In the genomic region with DNA sequence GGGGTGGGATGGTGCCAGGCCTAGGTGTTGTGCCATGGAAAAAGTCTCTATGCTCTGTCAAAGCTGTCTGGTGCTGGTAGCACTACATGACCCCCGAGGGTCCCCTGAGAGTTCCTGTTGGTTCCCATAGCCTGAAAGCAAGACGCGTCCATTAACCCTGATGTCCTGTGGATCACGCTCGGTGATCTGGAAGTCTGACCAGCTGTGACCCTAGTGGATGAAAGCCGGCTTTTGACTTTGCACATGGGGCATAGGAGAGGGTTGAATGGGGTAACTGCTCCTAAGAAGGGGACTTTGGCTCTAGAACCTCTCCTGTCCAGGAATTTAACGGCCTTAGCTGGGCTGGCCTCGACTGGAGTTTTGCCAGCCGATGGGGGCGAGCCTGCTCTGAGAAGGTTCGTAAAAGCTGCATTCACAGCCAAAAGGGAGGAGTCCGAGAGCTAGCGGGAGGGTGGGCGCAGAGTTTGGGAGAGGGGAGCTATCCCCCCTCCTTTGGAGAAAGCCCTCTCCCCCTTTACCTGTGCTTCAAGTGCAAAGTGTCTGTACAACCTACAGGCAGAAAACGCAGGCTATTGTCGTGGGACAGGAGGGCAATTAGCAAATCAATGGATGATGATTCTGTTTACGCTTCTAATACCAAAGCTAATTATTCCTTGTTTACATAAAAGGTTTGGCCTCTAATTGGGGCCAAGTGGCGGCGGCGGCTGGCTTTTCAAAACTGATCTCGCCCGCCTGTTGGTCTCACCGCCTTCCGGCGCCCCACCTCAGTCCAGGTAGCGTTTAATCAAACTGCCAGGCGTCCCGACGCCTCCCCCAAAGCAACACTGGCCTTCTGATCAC, we compare ENCODE assay signal across 8 mouse cellular contexts. TPM values are rescaled to one million over a fixed set of nuclear protein-coding genes. Genes with fewer than 3 reads are reported as not detected.
A peak's percentile ranks its signal among the peaks of the same experiment; 100 is the strongest.
DNase-seq lines count a peak whose midpoint lies in the region; ATAC-seq and TF ChIP-seq lines count a peak whose summit lies in the region.

No protein-coding gene starts in this region.

- no peaks in the 10 kb centered on the region for H3K9me3 ChIP-seq in embryonic facial prominence, embryonic 11.5 days (replicated peaks; ENCODE audit: control insufficient read depth, low read length)
- H3K9me3 ChIP-seq in intestine, postnatal 0 days (ENCODE audit: control insufficient read depth) = peaks cover 3% of the 10 kb centered on the region; the same call in 1 of the 2 replicates
- H3K9me3 ChIP-seq in neural tube, embryonic 13.5 days = no peaks in the 10 kb centered on the region

- peaks cover 57% of the 10 kb centered on the region for H3K27me3 ChIP-seq in embryonic facial prominence, embryonic 11.5 days (ENCODE audit: control insufficient read depth, insufficient read depth, low read length)
- H3K27me3 ChIP-seq in intestine, postnatal 0 days (replicated peaks; ENCODE audit: control insufficient read depth, insufficient read depth, low read length) = peaks cover 58% of the 10 kb centered on the region
- H3K27me3 ChIP-seq in neural tube, embryonic 13.5 days = peaks cover 48% of the 10 kb centered on the region

- H3K36me3 ChIP-seq in embryonic facial prominence, embryonic 11.5 days (replicated peaks; ENCODE audit: control insufficient read depth, insufficient read depth, low read depth, low read length) = no peaks in the 10 kb centered on the region
- H3K36me3 ChIP-seq in intestine, postnatal 0 days (ENCODE audit: control insufficient read depth, insufficient read depth) = no peaks in the 10 kb centered on the region
- no peaks in the 10 kb centered on the region for H3K36me3 ChIP-seq in neural tube, embryonic 13.5 days

- H3K27ac ChIP-seq in layer of hippocampus, adult 2 months = peak overlapping the region; percentile 36; the same call in 1 of the 2 replicates
- H3K27ac ChIP-seq in embryonic facial prominence, embryonic 11.5 days (replicated peaks; ENCODE audit: low read depth, low read length) = no peak overlapping the region; the same call in 1 of the 2 replicates
- H3K27ac ChIP-seq in intestine, postnatal 0 days (ENCODE audit: low read depth, low read length) = no peak overlapping the region
- peak overlapping the region; percentile 85 for H3K27ac ChIP-seq in neural tube, embryonic 13.5 days (replicated peaks)

- peak overlapping the region; percentile 56; the same call in 1 of the 2 replicates for H3K9ac ChIP-seq in embryonic facial prominence, embryonic 11.5 days (replicated peaks; ENCODE audit: low read length)
- H3K9ac ChIP-seq in intestine, postnatal 0 days (ENCODE audit: low read depth, low read length) = no peak overlapping the region
- H3K9ac ChIP-seq in neural tube, embryonic 13.5 days = peak overlapping the region; percentile 90

- H3K4me2 ChIP-seq in embryonic facial prominence, embryonic 11.5 days (ENCODE audit: low read depth, low read length) = peak overlapping the region; percentile 98
- H3K4me2 ChIP-seq in intestine, postnatal 0 days (replicated peaks; ENCODE audit: low read depth) = peak overlapping the region; percentile 99
- H3K4me2 ChIP-seq in neural tube, embryonic 13.5 days = peak overlapping the region; percentile 91

- no peak for ATAC-seq in embryonic facial prominence, embryonic 11.5 days (replicated peaks; ENCODE audit: insufficient number of reproducible peaks, low FRiP score, low TSS enrichment, low read depth)
- no peak for ATAC-seq in intestine, postnatal 0 days
- no peak; the same call in 1 of the 2 replicates for ATAC-seq in neural tube, embryonic 13.5 days (ENCODE audit: low read depth)

- TF ChIP-seq CTCF in layer of hippocampus, adult 2 months (conservative IDR thresholded peaks at IDR 0.05) = no peak
- TF ChIP-seq CTCF in intestine, postnatal 0 days (IDR thresholded peaks at IDR 0.05; ENCODE audit: low read depth) = no peak

- peaks cover 7% of the 10 kb centered on the region; the same call in 1 of the 2 replicates for H3K4me1 ChIP-seq in embryonic facial prominence, embryonic 11.5 days (ENCODE audit: control insufficient read depth, insufficient read depth, low read length)
- H3K4me1 ChIP-seq in intestine, postnatal 0 days (replicated peaks; ENCODE audit: control insufficient read depth, insufficient read depth, low read length) = no peaks in the 10 kb centered on the region
- H3K4me1 ChIP-seq in neural tube, embryonic 13.5 days (replicated peaks) = peaks cover 45% of the 10 kb centered on the region

- DNase-seq in layer of hippocampus, adult 2 months (ENCODE audit: low spot score in 2 of 2) = no peak
- no peak for DNase-seq in layer of hippocampus, adult 9-11 months
- peak; percentile 27 for DNase-seq in embryonic facial prominence, embryonic 11.5 days (ENCODE audit: low spot score)
- DNase-seq in urinary bladder, adult 2 months (ENCODE audit: low spot score) = no peak
- DNase-seq in layer of hippocampus, postnatal 36 days = no peak
- DNase-seq in right cerebral cortex, adult 2 months (ENCODE audit: low spot score in 2 of 2) = no peak

- H3K4me3 ChIP-seq in layer of hippocampus, adult 2 months = peak overlapping the region; percentile 54
- H3K4me3 ChIP-seq in embryonic facial prominence, embryonic 11.5 days (ENCODE audit: low read depth, low read length) = peak overlapping the region; percentile 54
- H3K4me3 ChIP-seq in intestine, postnatal 0 days (ENCODE audit: low read depth, low read length) = peak overlapping the region; percentile 57
- peak overlapping the region; percentile 55 for H3K4me3 ChIP-seq in neural tube, embryonic 13.5 days

- 2% methylated on average over 29 of the region's 29 CpGs for WGBS in embryonic facial prominence, embryonic 11.5 days
- 12% methylated on average over 29 of the region's 29 CpGs for WGBS in intestine, postnatal 0 days
- WGBS in neural tube, embryonic 13.5 days = 2% methylated on average over 29 of the region's 29 CpGs

RNA-seq across cellular contexts. Expression of a gene that starts 35.0 kb away (rescaled TPM):
- total RNA-seq in layer of hippocampus, adult 2 months (2021) = 1 to 10 TPM; 1.4 to 1.5 TPM
- polyA plus RNA-seq in embryonic facial prominence, embryonic 11.5 days (2014; fragmentation: Nextera tagmentation; extraction: Ambion mirVana) = 4.7 and 5.3 TPM in 2 replicates
- polyA plus RNA-seq in intestine, postnatal 0 days (2015; fragmentation: Nextera tagmentation; extraction: Ambion mirVana) = 0.51 and 0.55 TPM in 2 replicates
- polyA plus RNA-seq in neural tube, embryonic 13.5 days (2015; fragmentation: Nextera tagmentation; extraction: Ambion mirVana) = 8.1 and 9.2 TPM in 2 replicates
- polyA plus RNA-seq in urinary bladder, adult 2 months (2012; rRNA removed) = not detected in 2 replicates
- total RNA-seq in layer of hippocampus, postnatal 36 days (2021) = 1 to 10 TPM; 1.5 to 1.8 TPM

RNA-seq across cellular contexts. Expression of a gene that starts 59.4 kb away (rescaled TPM):
- total RNA-seq in layer of hippocampus, adult 2 months (2021) = under 1 TPM; 0.34 to 0.36 TPM
- polyA plus RNA-seq in embryonic facial prominence, embryonic 11.5 days (2014; fragmentation: Nextera tagmentation; extraction: Ambion mirVana) = 2.1 and 3.9 TPM in 2 replicates
- polyA plus RNA-seq in intestine, postnatal 0 days (2015; fragmentation: Nextera tagmentation; extraction: Ambion mirVana) = 0.03 and 0.09 TPM in 2 replicates
- polyA plus RNA-seq in neural tube, embryonic 13.5 days (2015; fragmentation: Nextera tagmentation; extraction: Ambion mirVana) = not detected in 2 replicates
- polyA plus RNA-seq in urinary bladder, adult 2 months (2012; rRNA removed) = 0.07 and 0.08 TPM in 2 replicates
- under 1 TPM; 0.38 to 0.57 TPM for total RNA-seq in layer of hippocampus, postnatal 36 days (2021)

Comparison
In these comparisons a context has a peak if more than half of its experiments do, and no peak if none do; other contexts are left out.
1. H3K27ac ChIP-seq: peak in layer of hippocampus, adult 2 months (single experiment) and neural tube, embryonic 13.5 days (single experiment); none in embryonic facial prominence, embryonic 11.5 days (single experiment) and intestine, postnatal 0 days (single experiment).
2. Peak in every context shown above with its lines, with median percentiles within 50 percentile points of each other: H3K4me3 ChIP-seq and H3K4me2 ChIP-seq.